Mouse (Mus musculus): Measurements from ENCODE around the gene Rmdn2. TPM values are rescaled to one million over a fixed set of nuclear protein-coding genes. Genes with fewer than 3 reads are reported as not detected.

The Rmdn2 gene
- polyA plus RNA-seq, 1 experiment, result 11.2 TPM

- no peak for DNase-seq
- Histone ChIP-seq H3K27ac (ENCODE audit: insufficient read depth, low read length) (no peak overlapping the region), H3K4me1 (ENCODE audit: control insufficient read depth, insufficient read depth, low read length) (no peaks in the 10 kb centered on the region), H3K27me3 (ENCODE audit: control insufficient read depth, insufficient read depth, low read length) (no peaks in the 10 kb centered on the region), H3K4me3 (replicated peaks; ENCODE audit: insufficient read depth, low read depth, low read length) (no peak overlapping the region)
- 81% methylated on average over 3 of the region's 3 CpGs for WGBS
- no peak for TF ChIP-seq CTCF (IDR thresholded peaks at IDR 0.05; ENCODE audit: borderline replicate concordance, insufficient read depth, low read depth, low read length)
- no peak for TF ChIP-seq POLR2A (IDR thresholded peaks at IDR 0.05; ENCODE audit: borderline replicate concordance, insufficient read depth, low read length)
Observed at GRCm38 (mm10) chr17:79654187-79654586, 42.5 kb downstream of the Rmdn2 start.

DNA sequence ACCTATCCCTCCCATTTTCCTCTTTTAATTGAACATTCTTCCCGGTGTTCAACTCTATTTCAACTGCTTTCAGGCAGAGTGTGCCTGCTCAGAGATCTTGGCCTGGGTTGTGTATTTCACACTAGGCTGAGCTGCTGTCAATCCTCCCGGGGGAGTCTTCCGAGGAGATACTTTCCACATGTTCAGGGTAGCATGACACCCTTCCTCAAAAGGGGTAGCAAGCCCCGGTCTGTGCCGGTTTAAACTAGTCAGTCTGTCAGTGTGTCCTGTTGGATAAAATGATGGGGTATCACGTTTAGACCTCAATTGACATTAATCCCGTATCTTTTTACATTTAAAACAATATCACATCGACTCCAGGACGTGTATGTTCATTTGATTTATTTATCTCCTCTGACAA is 46.1 kb downstream of the Rmdn2 start:
- Histone ChIP-seq H3K27ac (ENCODE audit: insufficient read depth, low read length) (no peak overlapping the region), H3K27me3 (ENCODE audit: control insufficient read depth, insufficient read depth, low read length) (no peaks in the 10 kb centered on the region), H3K4me3 (replicated peaks; ENCODE audit: insufficient read depth, low read depth, low read length) (no peak overlapping the region), H3K4me1 (ENCODE audit: control insufficient read depth, insufficient read depth, low read length) (no peaks in the 10 kb centered on the region)
- TF ChIP-seq CTCF (IDR thresholded peaks at IDR 0.05; ENCODE audit: borderline replicate concordance, insufficient read depth, low read depth, low read length) (no peak), POLR2A (IDR thresholded peaks at IDR 0.05; ENCODE audit: borderline replicate concordance, insufficient read depth, low read length) (no peak)
- WGBS, result 57% methylated on average over 9 of the region's 9 CpGs
- DNase-seq, result no peak

DNA sequence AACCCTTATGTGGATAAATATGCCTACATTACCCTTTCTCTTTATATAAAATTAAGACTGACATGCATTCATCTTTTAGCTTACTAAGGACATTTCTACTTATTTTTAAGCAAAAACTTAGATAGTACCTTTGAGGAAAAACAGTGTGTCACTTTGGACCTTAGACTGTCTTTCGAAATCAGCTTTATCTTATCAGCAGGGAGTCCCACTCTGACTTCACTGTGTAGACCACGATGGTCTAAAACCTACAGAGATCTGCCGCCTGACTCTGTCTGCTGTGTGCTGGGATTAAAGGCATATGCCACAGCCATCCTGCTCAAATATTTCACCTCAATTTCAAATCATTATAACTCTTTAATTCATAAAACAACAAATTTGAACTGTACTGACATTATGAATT is 46.8 kb downstream of the Rmdn2 start:
- DNase-seq, result no peak
- TF ChIP-seq CTCF (IDR thresholded peaks at IDR 0.05; ENCODE audit: borderline replicate concordance, insufficient read depth, low read depth, low read length) (no peak), POLR2A (IDR thresholded peaks at IDR 0.05; ENCODE audit: borderline replicate concordance, insufficient read depth, low read length) (no peak)
- no peak overlapping the region for H3K4me3 ChIP-seq (replicated peaks; ENCODE audit: insufficient read depth, low read depth, low read length)
- no peak overlapping the region for H3K27ac ChIP-seq (ENCODE audit: insufficient read depth, low read length)
- no peaks in the 10 kb centered on the region for H3K4me1 ChIP-seq (ENCODE audit: control insufficient read depth, insufficient read depth, low read length)
- WGBS, result 54% methylated on average over 3 of the region's 3 CpGs
- no peaks in the 10 kb centered on the region for H3K27me3 ChIP-seq (ENCODE audit: control insufficient read depth, insufficient read depth, low read length)

DNA sequence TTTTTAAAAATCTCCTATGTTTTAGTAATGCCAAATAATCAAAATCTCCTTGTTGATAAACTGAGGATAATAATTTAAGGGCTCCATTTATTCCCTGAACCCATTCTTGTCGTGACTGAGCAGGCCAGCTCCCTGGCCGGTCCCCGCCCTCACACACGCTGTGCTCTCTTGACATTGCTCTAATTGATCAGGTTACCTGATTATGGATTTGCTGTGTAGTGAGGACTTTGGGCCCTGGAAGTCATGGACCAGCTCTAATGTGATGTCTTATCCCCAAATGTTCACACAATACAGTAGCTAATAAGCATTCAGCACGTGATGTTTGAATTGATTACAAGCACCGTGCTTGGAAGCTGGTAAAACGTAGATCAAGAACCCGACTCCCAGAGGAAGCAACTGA is 47.2 kb downstream of the Rmdn2 start:
- TF ChIP-seq POLR2A (IDR thresholded peaks at IDR 0.05; ENCODE audit: borderline replicate concordance, insufficient read depth, low read length) (no peak), CTCF (IDR thresholded peaks at IDR 0.05; ENCODE audit: borderline replicate concordance, insufficient read depth, low read depth, low read length) (no peak)
- 80% methylated on average over 8 of the region's 8 CpGs for WGBS
- no peak overlapping the region for H3K27ac ChIP-seq (ENCODE audit: insufficient read depth, low read length)
- no peaks in the 10 kb centered on the region for H3K4me1 ChIP-seq (ENCODE audit: control insufficient read depth, insufficient read depth, low read length)
- no peaks in the 10 kb centered on the region for H3K27me3 ChIP-seq (ENCODE audit: control insufficient read depth, insufficient read depth, low read length)
- H3K4me3 ChIP-seq (replicated peaks; ENCODE audit: insufficient read depth, low read depth, low read length), result no peak overlapping the region
- no peak for DNase-seq

GRCm38 (mm10) chr17:79661387-79661786 is 49.7 kb downstream of the Rmdn2 start:
- no peak overlapping the region for H3K27ac ChIP-seq (ENCODE audit: insufficient read depth, low read length)
- 36% methylated on average over 7 of the region's 7 CpGs for WGBS
- H3K4me1 ChIP-seq (ENCODE audit: control insufficient read depth, insufficient read depth, low read length), result no peaks in the 10 kb centered on the region
- peak; percentile 29 to 40 for DNase-seq
- no peak overlapping the region for H3K4me3 ChIP-seq (replicated peaks; ENCODE audit: insufficient read depth, low read depth, low read length)
- H3K27me3 ChIP-seq (ENCODE audit: control insufficient read depth, insufficient read depth, low read length), result no peaks in the 10 kb centered on the region
- TF ChIP-seq CTCF (IDR thresholded peaks at IDR 0.05; ENCODE audit: borderline replicate concordance, insufficient read depth, low read depth, low read length) (no peak), POLR2A (IDR thresholded peaks at IDR 0.05; ENCODE audit: borderline replicate concordance, insufficient read depth, low read length) (no peak)

DNA sequence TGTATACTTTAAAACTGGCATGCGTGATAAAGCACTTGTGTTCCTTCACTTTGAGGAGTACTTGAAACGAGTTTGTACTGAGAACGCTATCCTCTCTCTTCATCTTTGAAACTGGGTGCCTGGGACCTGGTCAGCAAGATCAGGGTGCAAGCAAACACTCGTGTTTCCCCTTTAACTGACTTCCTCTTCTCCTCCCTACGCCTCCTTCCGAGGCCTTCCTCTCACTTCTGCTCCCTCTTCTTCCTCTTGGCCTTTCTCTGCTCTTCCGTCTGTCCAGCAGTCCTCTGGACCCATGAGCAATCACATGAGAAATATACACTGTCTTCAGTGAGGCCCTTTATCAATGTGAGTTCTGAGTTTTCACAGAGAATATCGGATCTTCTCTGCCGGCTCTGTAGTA is 50.2 kb downstream of the Rmdn2 start:
- 82% methylated on average over 9 of the region's 9 CpGs for WGBS
- TF ChIP-seq CTCF (IDR thresholded peaks at IDR 0.05; ENCODE audit: borderline replicate concordance, insufficient read depth, low read depth, low read length), result no peak
- no peak for TF ChIP-seq POLR2A (IDR thresholded peaks at IDR 0.05; ENCODE audit: borderline replicate concordance, insufficient read depth, low read length)
- no peak for DNase-seq
- Histone ChIP-seq H3K4me3 (replicated peaks; ENCODE audit: insufficient read depth, low read depth, low read length) (no peak overlapping the region), H3K4me1 (ENCODE audit: control insufficient read depth, insufficient read depth, low read length) (no peaks in the 10 kb centered on the region), H3K27me3 (ENCODE audit: control insufficient read depth, insufficient read depth, low read length) (no peaks in the 10 kb centered on the region), H3K27ac (ENCODE audit: insufficient read depth, low read length) (no peak overlapping the region)

GRCm38 (mm10) chr17:79663393-79664105 is 51.9 kb downstream of the Rmdn2 start:
- 18% methylated on average over 3 of the region's 3 CpGs for WGBS
- no peak for DNase-seq
- Histone ChIP-seq H3K27ac (ENCODE audit: insufficient read depth, low read length) (no peak overlapping the region), H3K4me1 (ENCODE audit: control insufficient read depth, insufficient read depth, low read length) (no peaks in the 10 kb centered on the region), H3K27me3 (ENCODE audit: control insufficient read depth, insufficient read depth, low read length) (no peaks in the 10 kb centered on the region), H3K4me3 (replicated peaks; ENCODE audit: insufficient read depth, low read depth, low read length) (no peak overlapping the region)
- TF ChIP-seq CTCF (IDR thresholded peaks at IDR 0.05; ENCODE audit: borderline replicate concordance, insufficient read depth, low read depth, low read length) (peak; percentile 8; the same call in 1 of the 2 replicates), POLR2A (IDR thresholded peaks at IDR 0.05; ENCODE audit: borderline replicate concordance, insufficient read depth, low read length) (no peak)

GRCm38 (mm10) chr17:79664106-79664417 is 52.4 kb downstream of the Rmdn2 start:
- H3K27ac ChIP-seq (ENCODE audit: insufficient read depth, low read length), result no peak overlapping the region
- no peaks in the 10 kb centered on the region for H3K4me1 ChIP-seq (ENCODE audit: control insufficient read depth, insufficient read depth, low read length)
- DNase-seq, result no peak
- WGBS, result 97% methylated on average over 2 of the region's 2 CpGs
- no peak for TF ChIP-seq POLR2A (IDR thresholded peaks at IDR 0.05; ENCODE audit: borderline replicate concordance, insufficient read depth, low read length)
- TF ChIP-seq CTCF (IDR thresholded peaks at IDR 0.05; ENCODE audit: borderline replicate concordance, insufficient read depth, low read depth, low read length), result no peak
- H3K27me3 ChIP-seq (ENCODE audit: control insufficient read depth, insufficient read depth, low read length), result no peaks in the 10 kb centered on the region
- no peak overlapping the region for H3K4me3 ChIP-seq (replicated peaks; ENCODE audit: insufficient read depth, low read depth, low read length)

Measured in cerebellum, adult 2 months (tissue).